Mouse (Mus musculus): ENCODE results near the gene Smpd4.
"Not testable (repeated sequence)": the region's sequence is repeated elsewhere in the genome, so short reads cannot be mapped to it uniquely, and the experiment has no call there.

The Smpd4 gene

GRCm38 (mm10) chr16:17619198-17620105 lies at the start of gene Smpd4:
Gene Smpd4, plus strand, starts transcription at chr16:17619354.
- peak; percentile 88 to 90 for DNase-seq (ENCODE audit: low spot score in 2 of 2)

DNA sequence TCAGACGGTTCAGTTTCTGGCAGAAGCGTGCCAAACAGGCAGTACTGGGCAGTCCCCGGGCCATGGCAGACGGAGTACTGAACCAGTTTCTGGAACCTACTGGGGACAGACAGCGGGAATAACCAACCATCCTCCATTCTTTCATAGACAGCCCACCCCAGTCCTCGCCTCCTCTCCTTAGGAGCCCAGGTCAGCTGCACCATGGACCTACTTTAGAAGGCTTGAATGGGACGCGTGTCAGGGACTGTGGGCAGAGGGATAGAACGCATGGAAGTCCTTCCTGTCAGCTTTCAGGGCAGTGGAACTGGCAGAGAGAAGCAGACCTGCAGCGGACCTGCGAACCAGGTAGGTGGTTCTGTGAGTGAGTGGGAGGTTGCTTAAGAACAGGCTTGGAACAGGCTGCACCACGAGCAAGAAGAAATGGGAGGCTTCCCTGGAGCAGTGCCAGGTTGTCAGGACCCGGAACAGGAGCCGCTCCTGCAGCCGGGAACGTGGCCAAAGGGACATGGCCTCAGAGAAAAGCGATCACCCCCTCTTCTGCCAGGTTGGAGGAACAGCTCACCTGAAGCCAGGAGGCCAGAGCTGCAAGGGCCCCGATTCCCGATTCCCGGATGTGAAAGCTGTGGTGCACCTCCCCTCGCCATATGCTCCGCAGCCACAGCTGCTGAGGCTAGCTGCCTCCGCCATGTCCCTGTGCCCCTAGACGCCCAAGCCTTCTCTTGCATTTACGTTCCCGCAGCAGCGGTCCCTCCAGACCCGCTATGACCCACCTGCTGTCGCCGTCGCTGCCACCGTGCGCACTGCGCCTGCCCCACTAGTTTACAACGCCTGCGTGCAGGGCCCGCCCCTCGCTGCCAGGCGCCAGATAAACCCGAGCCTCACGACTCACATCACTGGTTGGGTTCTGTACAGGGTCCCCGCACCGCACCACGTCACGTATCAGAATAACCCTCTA lies 43.0 kb upstream of the Smpd4 start:
- DNase-seq (ENCODE audit: low spot score in 2 of 2), result no peak

DNA sequence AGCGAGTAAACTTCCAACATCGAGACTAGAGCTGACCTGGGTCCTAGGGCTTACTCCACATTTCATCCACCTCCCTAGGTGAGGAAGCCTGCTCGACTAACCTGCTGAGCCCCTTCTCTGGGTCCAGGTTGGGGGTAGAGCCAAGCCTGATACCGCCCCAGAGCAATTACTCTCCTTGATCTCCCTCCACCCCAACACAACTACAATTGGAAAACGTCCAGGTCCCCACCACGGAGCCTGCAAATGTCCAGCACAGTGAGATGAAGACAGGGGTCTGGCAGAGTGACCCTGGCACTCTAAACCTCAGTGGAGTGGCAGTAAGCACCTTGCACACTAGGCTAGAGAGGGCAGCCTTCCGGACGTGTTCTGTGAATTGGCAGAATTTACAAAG lies 42.3 kb upstream of the Smpd4 start:
- DNase-seq (ENCODE audit: low spot score in 2 of 2), result no peak

DNA sequence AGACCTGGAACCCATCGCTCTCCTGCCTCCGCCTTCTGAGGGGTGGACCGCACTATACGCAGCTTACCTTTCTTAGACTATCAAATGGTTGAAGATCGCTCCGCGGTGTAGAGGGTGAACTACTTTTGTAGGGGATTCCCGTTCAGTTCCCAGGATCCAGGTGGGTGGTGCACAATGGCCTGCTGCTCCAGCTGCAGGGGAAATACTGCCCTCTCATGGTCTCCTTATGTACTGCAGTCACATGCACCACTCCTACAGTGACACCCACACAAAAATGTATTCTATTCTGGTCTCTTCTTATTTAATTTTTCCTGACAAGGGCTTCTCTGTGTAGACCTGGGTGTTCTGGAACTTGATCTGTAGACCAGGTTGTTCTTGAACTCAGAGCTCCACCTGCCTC lies 36.1 kb upstream of the Smpd4 start, which contains the start of gene Slc7a4:
Slc7a4 (minus strand) TSS at position 151 of the 400 bp plus-strand sequence.
- no peak for DNase-seq (ENCODE audit: low spot score in 2 of 2)

DNA sequence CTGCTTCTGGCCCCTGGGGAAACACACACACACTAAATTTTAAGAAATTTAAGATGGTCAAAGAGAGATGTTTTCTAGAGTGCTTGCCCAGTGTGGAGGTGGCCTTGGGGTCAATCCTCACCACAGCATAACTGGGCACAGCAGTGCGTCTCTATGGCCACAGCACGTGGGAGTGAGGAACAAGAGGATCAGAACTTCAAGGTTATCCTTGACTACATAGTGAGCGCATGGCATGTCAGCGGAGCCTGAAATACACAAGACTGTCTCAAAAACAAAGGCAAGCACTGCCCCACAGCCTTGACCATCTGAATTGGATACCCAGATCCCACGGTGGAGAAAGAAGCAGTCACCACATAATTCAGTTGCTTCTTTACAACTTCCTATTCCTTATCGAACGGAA lies 34.6 kb upstream of the Smpd4 start:
- DNase-seq (ENCODE audit: low spot score in 2 of 2), result no peak

DNA sequence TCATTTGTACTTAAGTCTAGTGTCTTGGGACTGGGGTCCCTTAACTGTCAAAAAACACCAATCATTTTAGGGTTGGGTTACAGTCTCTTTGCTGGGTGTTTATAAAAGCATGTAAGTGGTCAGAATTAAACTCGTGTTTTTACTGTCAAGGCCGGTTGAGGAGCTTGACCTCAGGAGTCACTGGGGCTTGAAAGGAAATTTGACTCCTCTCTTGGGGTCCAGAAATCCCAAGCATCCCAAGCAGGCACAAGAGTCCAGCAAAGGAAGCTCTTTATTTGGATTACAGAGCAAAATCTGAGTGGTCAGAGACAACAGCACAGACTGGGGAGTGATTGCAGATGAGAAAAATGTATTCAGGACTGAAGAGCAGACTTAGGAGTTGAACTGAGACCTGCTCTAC lies 28.4 kb upstream of the Smpd4 start:
- DNase-seq (ENCODE audit: low spot score in 2 of 2), result no peak

- DNase-seq (ENCODE audit: low spot score in 2 of 2), result no peak
These were observed 18.1 kb upstream of the Smpd4 start for GRCm38 (mm10) chr16:17600944-17601562.

- DNase-seq (ENCODE audit: low spot score in 2 of 2), result no peak
These were observed 14.2 kb upstream of the Smpd4 start for GRCm38 (mm10) chr16:17604941-17605340.

DNA sequence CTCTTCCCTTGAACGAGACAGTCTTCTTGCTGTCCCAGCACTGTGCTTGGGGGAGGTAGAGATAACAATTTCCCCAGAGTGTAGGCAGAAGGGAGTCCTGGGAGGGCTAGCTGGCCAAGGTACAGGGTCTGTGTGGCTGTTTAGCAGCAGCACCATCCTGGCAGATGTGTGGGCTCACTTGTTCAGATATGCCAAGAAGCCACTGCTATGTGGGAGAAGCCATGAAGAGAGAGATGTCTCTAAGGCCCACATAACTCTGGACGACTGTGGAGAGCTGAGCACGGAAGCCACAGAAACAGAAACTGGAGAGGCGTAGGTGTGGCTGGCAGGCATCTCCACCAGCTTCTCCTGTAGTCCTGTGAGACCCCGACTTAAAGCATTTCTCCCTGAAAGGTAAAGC lies 13.5 kb upstream of the Smpd4 start:
- DNase-seq (ENCODE audit: low spot score in 2 of 2), result no peak

GRCm38 (mm10) chr16:17611383-17611782 lies 7.8 kb upstream of the Smpd4 start:
- DNase-seq (ENCODE audit: low spot score in 2 of 2), result no peak

DNA sequence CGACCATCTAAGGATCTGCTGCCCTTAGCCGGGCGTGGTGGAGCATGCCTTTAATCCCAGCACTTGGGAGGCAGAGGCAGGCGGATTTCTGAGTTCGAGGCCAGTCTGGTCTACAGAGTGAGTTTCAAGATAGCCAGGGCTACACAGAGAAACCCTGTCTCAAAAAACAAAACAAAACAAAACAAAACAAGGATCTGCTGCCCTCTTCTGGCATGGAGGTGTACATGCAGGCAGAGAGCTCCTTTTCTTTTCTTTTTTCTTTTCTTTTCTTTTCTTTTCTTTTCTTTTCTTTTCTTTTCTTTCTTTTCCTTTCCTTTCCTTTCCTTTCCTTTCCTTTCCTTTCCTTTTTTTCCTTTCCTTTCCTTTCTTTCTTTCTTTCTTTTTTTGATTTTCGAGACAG lies 4.4 kb upstream of the Smpd4 start:
- not testable (repeated sequence) for DNase-seq (ENCODE audit: low spot score in 2 of 2)

- DNase-seq (ENCODE audit: low spot score in 2 of 2), result no peak
These were observed 2.9 kb upstream of the Smpd4 start for GRCm38 (mm10) chr16:17616212-17616611.

DNA sequence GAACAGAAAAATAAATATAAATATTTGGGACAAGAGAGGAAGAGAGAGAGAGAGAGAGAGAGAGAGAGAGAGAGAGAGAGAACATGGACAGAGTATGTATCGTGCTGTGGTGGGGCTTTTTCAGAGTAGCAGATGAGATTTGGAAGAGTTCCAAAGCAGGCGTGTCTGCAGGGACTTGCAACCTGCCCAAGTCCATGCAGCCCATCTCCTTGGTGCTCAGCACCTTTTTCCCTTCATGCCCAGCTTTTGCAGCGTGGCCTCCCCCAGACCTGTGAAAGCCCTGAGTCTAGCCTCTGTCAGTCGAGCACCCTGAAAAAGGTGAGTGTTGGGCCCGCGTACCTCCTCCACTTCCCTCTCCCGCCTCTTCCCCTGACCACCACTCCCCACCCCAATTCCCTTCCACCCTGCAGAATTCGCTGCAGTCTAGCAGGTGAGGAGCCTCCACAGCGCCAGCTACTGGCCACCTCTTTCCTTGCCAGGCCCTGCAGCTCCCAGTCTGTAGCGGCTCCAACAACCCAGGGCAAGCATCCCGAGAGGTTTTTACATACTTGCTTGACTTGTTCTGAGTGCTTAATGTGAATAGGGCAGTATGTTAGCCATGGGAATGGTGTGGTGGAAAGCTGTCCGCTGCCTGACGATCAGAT lies 1.1 kb upstream of the Smpd4 start:
- DNase-seq (ENCODE audit: low spot score in 2 of 2), result peak; percentile 11 to 50

DNA sequence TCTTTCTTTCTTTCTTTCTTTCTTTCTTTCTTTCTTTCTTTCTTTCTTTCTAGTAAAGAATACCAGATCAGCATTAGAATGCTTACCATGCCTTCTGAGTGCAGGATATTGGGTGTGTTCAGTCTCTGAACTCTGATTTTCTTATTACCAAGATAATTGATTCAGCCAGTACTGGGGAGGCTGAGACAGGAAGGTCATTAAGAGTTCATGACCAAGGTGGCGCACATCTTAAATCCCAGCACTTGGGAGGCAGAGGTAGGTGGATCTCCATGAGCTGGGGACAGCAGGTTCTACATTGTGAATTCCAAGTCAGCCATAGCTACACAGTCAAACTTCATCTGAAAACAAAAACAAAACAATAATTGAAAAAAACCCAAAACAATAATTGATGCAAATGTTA lies 2.8 kb downstream of the Smpd4 start:
- DNase-seq (ENCODE audit: low spot score in 2 of 2), result no peak

- no peak for DNase-seq (ENCODE audit: low spot score in 2 of 2)
These were observed 6.5 kb downstream of the Smpd4 start for GRCm38 (mm10) chr16:17625488-17626268.

- no peak for DNase-seq (ENCODE audit: low spot score in 2 of 2)
These were observed 7.1 kb downstream of the Smpd4 start for GRCm38 (mm10) chr16:17626269-17626555.

- DNase-seq (ENCODE audit: low spot score in 2 of 2), result no peak
These were observed 13.4 kb downstream of the Smpd4 start for GRCm38 (mm10) chr16:17632580-17632979.

- no peak for DNase-seq (ENCODE audit: low spot score in 2 of 2)
These were observed 14.5 kb downstream of the Smpd4 start for GRCm38 (mm10) chr16:17633481-17634181.

- DNase-seq (ENCODE audit: low spot score in 2 of 2), result no peak
These were observed 17.8 kb downstream of the Smpd4 start for GRCm38 (mm10) chr16:17636904-17637303.

DNA sequence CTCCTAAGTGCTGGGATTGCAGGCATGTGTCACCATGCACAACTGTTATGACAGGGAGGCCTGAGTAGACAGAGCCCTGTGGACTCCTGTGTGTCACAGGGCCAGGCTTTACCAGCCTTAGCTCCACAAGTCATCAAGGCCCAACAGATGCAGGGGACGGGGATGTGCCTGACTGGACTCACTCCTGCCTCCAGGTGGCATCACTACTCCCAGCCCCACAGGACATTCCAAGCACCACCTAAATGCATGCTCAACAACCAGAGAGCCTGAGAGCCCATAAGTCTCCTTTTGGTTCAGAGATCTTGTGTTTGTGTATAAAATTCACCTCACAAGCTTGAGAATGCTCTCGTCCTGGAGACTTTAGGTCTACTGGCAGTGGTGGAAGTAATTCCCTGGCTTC lies 18.5 kb downstream of the Smpd4 start:
- no peak for DNase-seq (ENCODE audit: low spot score in 2 of 2)

Measured in natural killer cell, adult 2 months (primary cell).